Mouse (Mus musculus): ENCODE data around the gene Slc11a1. TPM values are rescaled to one million over a fixed set of nuclear protein-coding genes. Genes with fewer than 3 reads are reported as not detected.

Slc11a1 gene
- polyA plus RNA-seq, 1 experiment: 1.1 TPM

DNA sequence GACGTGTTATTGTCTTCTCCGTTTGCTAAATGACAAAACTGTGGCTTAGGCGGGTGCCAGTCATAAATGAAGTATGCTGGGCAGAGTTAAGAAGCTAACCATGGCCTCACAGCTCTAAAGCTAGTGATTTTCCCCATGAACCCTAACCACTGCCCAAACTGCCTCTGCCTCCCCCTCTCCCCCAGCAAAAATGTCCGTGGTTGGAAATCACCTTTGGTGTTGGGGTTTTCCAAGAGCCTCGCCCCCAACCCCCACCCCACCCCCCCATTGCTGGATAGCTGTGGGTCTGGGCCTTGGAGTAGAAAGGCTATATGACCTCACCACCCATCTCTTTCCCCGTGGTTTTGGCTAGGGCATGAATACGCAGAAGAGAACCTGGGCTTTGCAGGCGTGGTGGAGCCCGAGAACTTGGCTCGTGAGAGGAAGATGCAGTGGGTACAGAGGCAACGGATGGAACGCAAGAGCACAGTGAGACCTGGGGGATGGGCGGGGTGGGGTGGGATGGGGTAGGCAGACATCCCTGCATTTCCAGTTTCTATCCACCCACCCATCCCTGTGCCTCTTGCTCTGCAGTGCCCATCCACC is 23.7 kb upstream of the Slc11a1 start:
- Histone ChIP-seq H3K4me1 (ENCODE audit: control insufficient read depth, insufficient read depth, low read length) (no peaks in the 10 kb centered on the region), H3K27ac (ENCODE audit: insufficient read depth, low read length) (no peak overlapping the region), H3K4me3 (ENCODE audit: insufficient read depth, low read length) (no peak overlapping the region)
- TF ChIP-seq CTCF (IDR thresholded peaks at IDR 0.05; ENCODE audit: borderline replicate concordance, insufficient read depth, low read length) (no peak), POLR2A (IDR thresholded peaks at IDR 0.05; ENCODE audit: low read depth, low read length) (no peak)

DNA sequence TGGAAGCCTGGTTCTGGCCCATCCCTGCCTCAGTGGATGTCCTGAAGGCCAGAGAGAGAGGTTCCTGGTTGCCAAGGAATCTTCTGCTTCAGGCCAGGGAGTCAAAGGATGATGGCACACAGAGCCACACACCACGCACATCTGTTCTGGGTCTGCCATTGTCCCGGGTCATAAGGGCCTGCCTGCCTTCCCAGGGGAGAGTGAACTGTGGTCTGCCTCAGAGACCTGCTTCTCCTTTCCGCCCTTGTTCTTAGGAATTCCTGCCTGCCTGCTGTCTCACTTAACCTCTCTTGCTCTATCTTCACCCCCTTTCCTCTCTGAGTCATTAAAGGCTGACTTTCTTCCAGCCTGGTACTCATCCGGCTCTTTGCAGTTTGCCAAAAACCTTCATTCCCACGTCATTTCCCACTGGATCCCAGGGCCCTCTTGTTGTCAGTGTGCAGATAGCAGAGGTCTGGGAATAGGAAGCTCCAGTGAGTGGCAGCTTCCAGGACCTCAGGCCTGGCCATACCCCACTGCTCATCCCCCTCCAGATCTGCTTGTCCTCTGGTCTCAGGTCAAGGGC is 22.4 kb upstream of the Slc11a1 start:
- Histone ChIP-seq H3K4me1 (ENCODE audit: control insufficient read depth, insufficient read depth, low read length) (no peaks in the 10 kb centered on the region), H3K4me3 (ENCODE audit: insufficient read depth, low read length) (no peak overlapping the region), H3K27ac (ENCODE audit: insufficient read depth, low read length) (peak overlapping the region; percentile 16; the same call in 1 of the 2 replicates)
- no peak for TF ChIP-seq CTCF (IDR thresholded peaks at IDR 0.05; ENCODE audit: borderline replicate concordance, insufficient read depth, low read length)
- TF ChIP-seq POLR2A (IDR thresholded peaks at IDR 0.05; ENCODE audit: low read depth, low read length): no peak

DNA sequence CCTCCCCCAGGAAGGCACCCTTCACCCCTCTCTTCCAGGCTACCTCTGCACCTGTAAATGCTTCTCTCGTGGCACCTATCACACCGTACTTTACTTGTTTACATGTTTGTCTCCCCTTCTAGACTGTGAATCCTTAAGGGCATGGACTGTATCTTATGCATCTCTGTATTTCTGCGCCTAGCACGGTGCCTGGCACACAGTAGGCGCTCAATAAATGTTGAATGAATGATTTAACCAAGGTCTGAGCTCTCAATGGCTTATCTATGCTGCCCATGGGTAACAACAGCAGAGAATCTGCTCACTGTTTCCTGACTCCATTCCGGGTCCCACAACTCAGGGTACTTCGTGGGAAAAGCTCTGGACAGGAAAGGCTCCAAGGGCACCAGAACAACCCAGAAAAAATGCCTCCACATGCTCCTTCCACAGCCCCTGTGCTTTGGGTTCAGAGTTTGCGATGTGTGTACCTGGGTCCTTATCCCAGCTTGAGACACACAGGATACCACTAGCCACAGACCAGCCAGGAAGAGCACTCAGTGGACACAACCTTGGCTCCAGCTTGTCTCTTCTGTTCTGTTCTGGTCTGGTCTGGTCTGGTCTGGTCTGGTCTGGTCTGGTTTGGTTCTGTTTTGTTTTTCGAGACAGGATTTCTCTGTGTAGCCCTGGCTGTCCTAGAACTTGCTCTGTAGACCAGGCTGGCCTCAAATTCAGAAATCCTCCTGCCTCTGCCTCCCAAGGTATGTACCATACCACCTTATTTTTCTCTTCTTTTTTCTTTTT is 21.4 kb upstream of the Slc11a1 start:
- Histone ChIP-seq H3K4me1 (ENCODE audit: control insufficient read depth, insufficient read depth, low read length) (no peaks in the 10 kb centered on the region), H3K4me3 (ENCODE audit: insufficient read depth, low read length) (no peak overlapping the region), H3K27ac (ENCODE audit: insufficient read depth, low read length) (no peak overlapping the region)
- TF ChIP-seq CTCF (IDR thresholded peaks at IDR 0.05; ENCODE audit: borderline replicate concordance, insufficient read depth, low read length) (no peak), POLR2A (IDR thresholded peaks at IDR 0.05; ENCODE audit: low read depth, low read length) (no peak)

DNA sequence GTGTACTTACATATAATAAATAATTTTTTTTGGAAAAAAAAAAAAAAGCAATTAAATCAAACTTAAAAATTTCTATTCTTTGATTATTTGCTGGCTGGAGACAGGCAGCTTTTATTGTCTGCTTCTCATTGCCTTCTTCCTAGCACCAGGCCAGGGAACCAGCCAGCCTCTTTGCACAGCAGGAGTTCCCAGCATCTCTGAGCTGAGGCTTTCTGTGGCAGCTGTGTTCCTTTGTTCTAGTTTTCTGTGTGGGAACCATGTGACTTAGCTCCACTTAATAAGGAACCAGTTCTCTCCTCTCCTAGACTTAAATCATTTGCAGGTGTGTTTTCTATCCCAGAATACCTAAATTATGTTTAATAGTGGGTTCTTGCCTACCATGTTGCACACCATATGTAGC is 17.5 kb upstream of the Slc11a1 start:
- no peak for TF ChIP-seq CTCF (IDR thresholded peaks at IDR 0.05; ENCODE audit: borderline replicate concordance, insufficient read depth, low read length)
- no peak for TF ChIP-seq POLR2A (IDR thresholded peaks at IDR 0.05; ENCODE audit: low read depth, low read length)
- H3K27ac ChIP-seq (ENCODE audit: insufficient read depth, low read length): no peak overlapping the region
- no peak overlapping the region for H3K4me3 ChIP-seq (ENCODE audit: insufficient read depth, low read length)
- H3K4me1 ChIP-seq (ENCODE audit: control insufficient read depth, insufficient read depth, low read length): no peaks in the 10 kb centered on the region

DNA sequence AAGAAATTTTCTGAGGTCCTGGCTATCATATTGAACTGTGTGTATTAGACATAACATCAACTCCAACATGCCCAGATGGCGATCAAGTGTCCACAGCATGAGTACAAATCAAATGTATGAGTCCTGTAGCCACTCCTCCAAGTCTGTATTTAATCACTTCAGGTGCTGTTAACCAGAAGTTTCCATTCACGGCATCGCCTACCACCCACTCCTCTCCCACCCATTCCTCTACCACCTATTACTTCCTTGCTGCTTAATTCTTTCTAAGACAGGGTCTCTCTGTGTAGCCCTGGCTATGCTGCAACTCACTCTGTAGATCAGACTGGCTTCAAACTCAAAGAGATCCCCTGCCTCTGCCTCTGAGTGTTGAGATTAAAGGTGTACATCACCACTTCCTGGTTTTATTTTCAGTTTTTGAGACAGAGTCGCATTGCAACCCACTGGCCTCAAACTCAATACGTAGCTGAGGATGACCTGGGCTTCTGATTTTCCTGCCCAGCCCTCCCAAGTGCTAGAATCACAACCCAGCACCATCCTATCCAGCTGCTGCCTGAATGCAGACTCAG is 15.0 kb upstream of the Slc11a1 start:
- H3K4me3 ChIP-seq (ENCODE audit: insufficient read depth, low read length): no peak overlapping the region
- H3K4me1 ChIP-seq (ENCODE audit: control insufficient read depth, insufficient read depth, low read length): no peaks in the 10 kb centered on the region
- TF ChIP-seq CTCF (IDR thresholded peaks at IDR 0.05; ENCODE audit: borderline replicate concordance, insufficient read depth, low read length) (no peak), POLR2A (IDR thresholded peaks at IDR 0.05; ENCODE audit: low read depth, low read length) (no peak)
- no peak overlapping the region for H3K27ac ChIP-seq (ENCODE audit: insufficient read depth, low read length)

DNA sequence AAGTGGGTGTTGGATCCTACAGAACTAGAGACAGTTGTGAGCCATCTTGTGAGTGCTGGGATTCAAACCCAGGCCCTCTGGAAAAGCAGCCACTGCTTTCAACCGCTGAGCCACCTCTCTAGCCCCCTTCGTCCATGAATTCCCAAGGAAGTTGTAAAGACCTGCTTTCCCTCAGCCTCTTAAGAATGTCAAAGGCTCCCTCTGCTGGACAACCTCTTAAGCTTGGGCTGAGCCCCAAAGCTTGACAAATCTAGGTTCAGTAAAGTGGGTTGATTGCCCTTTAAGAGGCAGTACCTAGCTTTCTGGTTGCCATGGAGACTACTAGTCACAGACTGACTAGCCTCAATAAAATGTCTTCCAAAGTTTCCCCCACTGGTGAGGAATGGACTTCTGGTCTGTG is 13.2 kb upstream of the Slc11a1 start, which contains the start of gene Catip:
TSS of gene Catip (plus strand) at position 297 of the 400 bp plus-strand sequence.
- Histone ChIP-seq H3K4me3 (ENCODE audit: insufficient read depth, low read length) (no peak within 1 kb of the TSS), H3K4me1 (ENCODE audit: control insufficient read depth, insufficient read depth, low read length) (no peaks in the 10 kb centered on the region), H3K27ac (ENCODE audit: insufficient read depth, low read length) (peak within 1 kb of the TSS; percentile 0; the same call in 1 of the 2 replicates)
- TF ChIP-seq POLR2A (IDR thresholded peaks at IDR 0.05; ENCODE audit: low read depth, low read length): no peak
- no peak for TF ChIP-seq CTCF (IDR thresholded peaks at IDR 0.05; ENCODE audit: borderline replicate concordance, insufficient read depth, low read length)

DNA sequence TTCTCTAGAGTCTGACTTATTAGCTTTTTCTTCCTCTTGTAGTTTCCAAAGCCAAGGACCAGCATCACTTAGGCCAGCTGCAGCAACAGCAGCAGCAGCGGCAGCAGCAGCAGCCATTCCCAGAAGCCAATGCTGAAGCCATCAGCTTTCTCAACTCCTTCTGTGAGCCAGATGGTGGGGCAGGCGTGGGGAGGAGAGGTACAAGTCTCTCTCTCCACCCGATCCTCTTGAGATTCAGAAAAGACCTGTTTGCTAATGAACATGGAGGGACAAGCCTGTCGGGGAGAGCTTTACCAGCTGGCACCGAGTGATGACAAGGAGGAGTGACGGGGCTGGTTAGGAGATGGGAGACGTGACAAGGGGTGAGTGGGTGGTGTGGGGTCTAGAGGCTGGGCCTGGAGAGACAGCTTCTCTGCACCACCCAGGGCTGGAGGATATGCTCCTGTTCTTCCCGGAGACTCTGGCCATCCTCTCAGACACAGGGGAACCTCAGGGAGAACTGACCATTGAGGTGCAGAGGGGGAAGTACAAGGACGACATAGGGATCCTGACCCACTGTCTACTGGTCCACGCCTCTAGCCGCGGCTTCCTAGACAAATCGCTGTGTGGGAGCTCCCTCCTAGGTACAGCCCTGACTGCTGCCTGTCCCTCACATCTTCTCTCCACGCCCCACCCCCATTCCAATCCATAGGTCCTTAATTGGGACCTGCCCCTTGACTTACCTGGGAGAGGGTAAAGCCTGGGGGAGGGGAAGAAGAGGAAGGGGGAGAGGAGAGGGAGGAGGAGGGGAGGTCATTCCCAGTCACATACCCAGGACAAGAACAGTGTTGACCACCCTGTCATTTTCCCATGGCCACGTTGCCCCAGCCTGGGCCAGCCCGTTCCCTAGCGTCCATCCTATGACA is 12.4 kb upstream of the Slc11a1 start:
- Histone ChIP-seq H3K27ac (ENCODE audit: insufficient read depth, low read length) (peak overlapping the region; percentile 0; the same call in 1 of the 2 replicates), H3K4me3 (ENCODE audit: insufficient read depth, low read length) (no peak overlapping the region)
- no peak for TF ChIP-seq CTCF (IDR thresholded peaks at IDR 0.05; ENCODE audit: borderline replicate concordance, insufficient read depth, low read length)
- no peak for TF ChIP-seq POLR2A (IDR thresholded peaks at IDR 0.05; ENCODE audit: low read depth, low read length)

DNA sequence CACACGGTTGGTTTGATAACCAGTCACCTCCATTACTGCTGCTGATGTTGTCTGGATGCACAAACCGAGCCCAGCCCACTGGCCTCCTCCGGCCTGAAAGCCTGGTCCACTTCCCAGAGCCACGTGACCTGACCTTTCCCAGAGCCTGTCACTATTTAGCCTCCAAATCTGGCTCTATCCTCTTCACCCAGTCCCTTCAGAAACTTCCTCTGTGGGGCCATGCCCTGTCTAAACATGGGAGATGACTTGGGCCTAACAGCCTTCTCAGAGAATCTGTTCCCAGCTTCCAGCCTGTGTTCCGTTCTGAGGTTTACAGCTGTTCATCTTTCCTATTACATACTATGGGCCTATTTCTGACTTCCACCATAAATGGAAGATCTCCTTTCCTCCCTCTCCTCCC is 11.6 kb upstream of the Slc11a1 start:
- TF ChIP-seq POLR2A (IDR thresholded peaks at IDR 0.05; ENCODE audit: low read depth, low read length) (no peak), CTCF (IDR thresholded peaks at IDR 0.05; ENCODE audit: borderline replicate concordance, insufficient read depth, low read length) (no peak)
- Histone ChIP-seq H3K4me1 (ENCODE audit: control insufficient read depth, insufficient read depth, low read length) (no peaks in the 10 kb centered on the region), H3K4me3 (ENCODE audit: insufficient read depth, low read length) (no peak overlapping the region), H3K27ac (ENCODE audit: insufficient read depth, low read length) (no peak overlapping the region)

More for the DNA sequence above, 12.4 kb upstream of the Slc11a1 start:
- H3K4me1 ChIP-seq (ENCODE audit: control insufficient read depth, insufficient read depth, low read length): no peaks in the 10 kb centered on the region

DNA sequence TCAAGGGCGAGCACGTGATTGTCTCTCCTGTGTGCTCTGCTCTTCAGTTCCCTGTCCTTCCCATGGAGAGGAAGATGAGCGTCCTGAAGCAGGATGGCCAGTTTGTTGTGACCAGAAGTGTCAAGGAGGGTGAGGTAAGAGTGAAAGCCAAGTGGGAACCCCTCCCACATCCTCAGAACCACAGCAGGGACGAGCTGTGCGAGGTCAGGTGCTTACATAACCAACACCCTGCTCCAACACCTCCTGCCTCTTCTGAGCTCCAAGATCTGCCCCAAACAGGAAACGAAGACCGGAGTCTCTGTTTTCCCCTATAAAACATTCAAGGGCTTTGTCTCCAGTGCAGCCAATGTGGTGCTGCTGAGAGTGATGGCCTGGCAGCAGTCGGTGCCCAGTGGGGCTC is 10.7 kb upstream of the Slc11a1 start:
- Histone ChIP-seq H3K4me1 (ENCODE audit: control insufficient read depth, insufficient read depth, low read length) (no peaks in the 10 kb centered on the region), H3K27ac (ENCODE audit: insufficient read depth, low read length) (no peak overlapping the region), H3K4me3 (ENCODE audit: insufficient read depth, low read length) (no peak overlapping the region)
- no peak for TF ChIP-seq CTCF (IDR thresholded peaks at IDR 0.05; ENCODE audit: borderline replicate concordance, insufficient read depth, low read length)
- TF ChIP-seq POLR2A (IDR thresholded peaks at IDR 0.05; ENCODE audit: low read depth, low read length): no peak

All from embryonic fibroblast, embryonic 13.5 days (primary cell).